Mouse (Mus musculus) spleen, postnatal 36 days (tissue): ENCODE results near the gene Ugt1a10.

Experiments
- DNase-seq, 2 experiments: peaks; one replicate each; pipeline ENCODE4 v3.0.0; 2022; ENCODE audit warnings: low spot score in 2 of 2, mixed read lengths in 1 of 2

Ugt1a10 gene

GRCm38 (mm10) chr1:88230981-88231802 lies 176.0 kb downstream of the Ugt1a10 start:
- no peak for DNase-seq

DNA sequence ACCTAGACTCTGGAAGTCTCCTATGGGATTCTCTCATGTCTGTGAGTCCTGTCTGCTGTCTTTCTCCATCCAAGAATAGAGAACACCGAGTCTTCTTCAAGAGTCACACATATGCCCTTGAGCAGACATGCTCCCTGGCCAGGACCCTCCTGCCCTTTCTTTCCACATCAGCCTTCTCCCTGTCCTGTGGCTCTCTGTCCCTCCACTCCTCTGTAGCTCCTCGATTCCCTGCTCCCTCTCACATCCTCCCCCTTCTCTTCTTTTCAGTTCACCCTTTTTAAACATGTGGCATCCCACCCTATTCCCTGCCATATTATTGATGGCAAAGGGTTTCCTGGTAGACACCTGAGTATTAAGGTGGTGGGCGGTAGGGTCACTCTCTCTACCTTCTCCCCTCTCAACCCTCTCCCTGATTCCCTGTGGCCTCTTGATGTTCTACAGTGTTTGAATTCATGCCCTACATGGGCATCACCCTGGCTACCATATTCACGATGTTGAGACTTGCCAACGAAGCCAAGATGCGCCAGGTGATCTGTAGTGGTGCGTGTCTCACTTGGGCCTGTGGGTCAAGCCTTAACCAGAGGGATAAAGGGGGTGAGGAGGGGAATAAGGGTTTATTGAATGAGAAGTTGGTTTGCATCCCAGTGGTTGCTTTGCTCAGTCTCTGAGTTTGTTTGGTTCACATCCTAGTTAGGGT lies 176.8 kb downstream of the Ugt1a10 start:
- no peak for DNase-seq

GRCm38 (mm10) chr1:88232664-88233380 lies 177.6 kb downstream of the Ugt1a10 start:
- no peak for DNase-seq

GRCm38 (mm10) chr1:88233421-88234247 lies 178.4 kb downstream of the Ugt1a10 start:
- no peak for DNase-seq

GRCm38 (mm10) chr1:88234248-88234610 lies 179.0 kb downstream of the Ugt1a10 start:
- DNase-seq = no peak

- DNase-seq = no peak
Measured at GRCm38 (mm10) chr1:88234646-88235045, 179.5 kb downstream of the Ugt1a10 start.

GRCm38 (mm10) chr1:88235046-88235893 lies 180.1 kb downstream of the Ugt1a10 start:
- DNase-seq = no peak

- DNase-seq = no peak
Measured at GRCm38 (mm10) chr1:88235894-88236415, 180.8 kb downstream of the Ugt1a10 start.

- DNase-seq = no peak
Measured at GRCm38 (mm10) chr1:88237311-88237710, 182.1 kb downstream of the Ugt1a10 start.

DNA sequence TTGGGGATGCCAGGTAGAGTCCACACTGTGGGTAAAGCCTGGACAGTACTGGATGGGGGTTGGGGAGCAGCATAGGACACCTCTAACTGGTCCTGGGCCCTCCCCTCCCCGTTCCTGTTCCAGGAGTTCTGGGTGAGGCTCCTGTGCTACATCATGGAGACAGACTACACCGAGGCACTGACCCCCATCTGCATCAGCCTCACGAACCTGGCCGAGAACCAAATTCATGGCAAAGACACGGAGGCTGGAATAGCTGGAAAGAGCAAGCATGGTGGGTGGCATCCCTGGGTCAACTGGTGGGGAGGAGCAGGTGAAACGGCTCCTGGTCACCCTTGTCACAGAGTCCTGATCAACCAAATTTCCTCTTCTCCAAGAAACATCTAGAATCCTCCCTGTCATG lies 183.6 kb downstream of the Ugt1a10 start:
- no peak for DNase-seq

GRCm38 (mm10) chr1:88240072-88240471 lies 184.9 kb downstream of the Ugt1a10 start:
- DNase-seq = no peak

DNA sequence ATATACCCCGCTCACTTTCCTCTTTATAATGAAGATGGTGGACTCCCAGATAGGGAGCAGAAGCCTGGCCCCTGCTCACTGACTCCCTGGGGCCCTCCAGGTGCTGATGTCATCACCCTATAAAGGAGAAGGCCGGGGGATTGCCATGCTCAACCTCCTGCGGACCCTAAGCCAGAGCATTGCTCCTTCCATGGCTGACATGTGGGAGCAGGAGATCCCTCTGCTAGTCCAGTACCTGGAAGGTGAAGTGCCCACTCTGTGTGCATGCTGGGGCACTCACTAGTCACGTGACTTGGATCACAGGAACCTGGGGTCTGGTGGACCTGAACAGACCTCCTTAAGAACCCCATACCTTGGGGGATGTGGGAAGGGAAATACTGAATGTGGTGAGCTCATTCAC lies 185.4 kb downstream of the Ugt1a10 start:
- no peak for DNase-seq

DNA sequence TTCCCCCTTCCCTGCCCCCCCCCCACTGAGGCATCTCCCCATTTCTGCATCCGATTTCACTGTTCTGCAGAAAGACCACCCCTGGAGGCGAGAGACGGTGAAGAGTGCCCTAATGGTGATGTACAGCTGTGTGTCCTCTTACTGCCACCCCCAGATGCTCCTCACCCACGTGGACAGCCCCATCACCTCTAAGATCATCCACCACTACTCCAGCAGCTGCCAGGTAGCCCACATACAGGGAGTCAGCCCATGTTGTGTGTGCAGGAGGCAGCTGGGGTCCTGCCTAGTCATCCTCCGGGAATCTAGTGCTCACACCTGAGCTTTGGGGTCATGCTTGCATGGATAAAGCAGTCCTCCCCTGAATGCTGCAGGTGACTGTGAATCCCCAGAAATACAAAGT lies 188.7 kb downstream of the Ugt1a10 start:
- no peak for DNase-seq

DNA sequence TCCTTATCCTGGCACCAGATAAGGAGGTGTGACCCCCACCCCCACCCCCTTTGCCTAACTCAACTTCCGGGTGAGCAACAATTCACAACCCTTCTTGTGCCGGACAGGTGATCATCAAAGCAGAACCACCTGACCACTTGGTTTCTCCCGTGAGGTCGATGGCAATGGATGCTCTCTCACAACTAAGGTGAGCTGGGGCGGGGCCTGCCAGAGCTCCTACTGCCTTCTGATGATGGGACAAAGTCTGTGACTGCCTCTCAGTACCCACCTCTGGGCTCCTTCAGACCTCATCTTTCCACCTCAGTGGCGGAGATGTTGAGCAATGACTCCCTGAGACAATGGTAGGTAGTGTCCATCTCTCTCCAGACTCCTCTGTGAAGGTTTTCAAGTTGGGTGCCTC lies 190.7 kb downstream of the Ugt1a10 start:
- no peak for DNase-seq

GRCm38 (mm10) chr1:88246386-88246785 lies 191.2 kb downstream of the Ugt1a10 start:
- DNase-seq = no peak

- no peak for DNase-seq
Measured at GRCm38 (mm10) chr1:88247660-88248059, 192.5 kb downstream of the Ugt1a10 start.

- DNase-seq = no peak
Measured at GRCm38 (mm10) chr1:88248658-88249057, 193.5 kb downstream of the Ugt1a10 start.

- DNase-seq = no peak
Measured at GRCm38 (mm10) chr1:88249596-88249995, 194.4 kb downstream of the Ugt1a10 start.

- DNase-seq = no peak
Measured at GRCm38 (mm10) chr1:88250023-88250422, 194.8 kb downstream of the Ugt1a10 start.

DNA sequence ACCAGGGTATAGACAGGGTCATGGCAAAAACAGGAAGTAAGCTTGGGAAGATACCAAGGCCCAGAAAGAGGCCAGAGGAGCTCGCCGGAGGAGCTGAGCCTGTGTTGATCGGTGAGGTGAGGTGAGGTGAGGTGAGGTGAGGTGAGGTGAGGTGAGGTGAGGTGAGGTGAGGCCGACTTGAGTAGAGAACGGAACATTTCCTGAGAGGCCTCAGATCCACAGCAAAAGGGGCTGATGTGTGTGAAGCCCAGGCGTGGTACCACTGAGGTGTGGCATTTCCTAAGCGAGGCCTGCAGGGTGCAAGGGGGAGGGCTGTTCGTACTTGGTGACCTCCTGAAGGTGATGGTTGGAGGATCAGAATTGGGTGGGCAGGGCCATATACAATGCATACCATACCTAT lies 197.9 kb downstream of the Ugt1a10 start:
- DNase-seq = no peak

GRCm38 (mm10) chr1:88253540-88253939 lies 198.4 kb downstream of the Ugt1a10 start:
- DNase-seq = no peak
